Mouse (Mus musculus) ES-Bruce4 (cell line): ENCODE measurements around the gene Gpatch2. TPM values are rescaled to one million over a fixed set of nuclear protein-coding genes. Genes with fewer than 3 reads are reported as not detected.

Experiments used
- H3K27ac ChIP-seq: 2 replicates; pipeline ENCODE4 v1.5.1; 2012; ENCODE audit warnings: low read length, inconsistent platforms; ENCODE audit not compliant: insufficient read depth
- H3K27me3 ChIP-seq: 2 replicates; pipeline ENCODE4 v1.6.1; 2012; ENCODE audit warnings: mild to moderate bottlenecking, low read length, inconsistent platforms; ENCODE audit not compliant: control insufficient read depth, poor library complexity, insufficient read depth, severe bottlenecking
- H3K36me3 ChIP-seq: 2 replicates; pipeline ENCODE4 v1.6.1; 2012; ENCODE audit warnings: inconsistent platforms, mild to moderate bottlenecking, low read length, moderate library complexity; ENCODE audit not compliant: control insufficient read depth, poor library complexity, insufficient read depth, severe bottlenecking
- H3K4me1 ChIP-seq: one replicate; pipeline ENCODE4 v1.8.1; 2011; ENCODE audit warnings: low read length; ENCODE audit not compliant: control insufficient read depth, insufficient read depth
- H3K4me3 ChIP-seq: 2 replicates; pipeline ENCODE4 v1.5.1; 2011; ENCODE audit warnings: low read depth, mild to moderate bottlenecking, low read length
- H3K9ac ChIP-seq: 2 replicates; pipeline ENCODE4 v1.6.1; 2012; ENCODE audit warnings: low read depth, mild to moderate bottlenecking, inconsistent platforms; ENCODE audit not compliant: poor library complexity, severe bottlenecking
- H3K9me3 ChIP-seq: replicated peaks from 2 replicates; pipeline ENCODE4 v1.6.1; 2012; ENCODE audit warnings: mild to moderate bottlenecking, low read length, inconsistent platforms; ENCODE audit not compliant: control insufficient read depth, poor library complexity, insufficient read depth, severe bottlenecking
- CTCF ChIP-seq: IDR thresholded peaks from one replicate; pipeline ENCODE4 v1.8.1; 2011; ENCODE audit warnings: low read depth, low read length
- EP300 ChIP-seq: IDR thresholded peaks from 2 replicates; pipeline ENCODE4 v1.6.1; 2011; ENCODE audit warnings: low read depth, low read length; ENCODE audit not compliant: insufficient read depth
- POLR2A ChIP-seq: IDR thresholded peaks from one replicate; pipeline ENCODE4 v1.8.1; 2011; ENCODE audit warnings: low read length; ENCODE audit not compliant: insufficient read depth
- polyA plus RNA-seq: library from polyadenylated mRNA; stranded (reverse); fragments of >200 nt; gene quantifications from 2 replicates; pipeline ENCODE4 v1.2.4, GENCODE M21; 2011; ENCODE audit warnings: low read depth; ENCODE audit not compliant: missing spikeins, insufficient read depth, insufficient read length

Gene Gpatch2
- polyA plus RNA-seq, 1 experiment: 27.0 TPM

DNA sequence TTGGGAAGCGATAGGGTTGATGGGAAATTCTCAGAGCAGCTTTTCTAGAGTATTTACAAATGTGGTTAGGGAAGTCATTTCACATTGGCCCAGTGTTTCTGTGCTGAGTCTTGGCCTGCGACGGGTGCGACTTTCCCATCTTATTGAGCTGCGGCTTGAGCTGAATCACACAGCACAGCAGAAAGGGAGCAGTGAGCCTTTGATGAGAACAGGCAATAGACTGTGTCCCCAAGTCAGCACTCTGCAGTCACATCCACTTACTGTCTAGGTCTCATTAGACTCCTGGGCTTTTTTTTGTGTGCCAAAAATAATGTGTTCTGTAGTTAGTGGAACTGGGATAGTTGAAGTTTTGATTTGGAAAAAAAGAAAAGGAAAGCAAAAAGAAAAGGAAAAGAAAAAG is 14.9 kb downstream of the Gpatch2 start:
- TF ChIP-seq POLR2A (no peak), EP300 (no peak), CTCF (no peak)

DNA sequence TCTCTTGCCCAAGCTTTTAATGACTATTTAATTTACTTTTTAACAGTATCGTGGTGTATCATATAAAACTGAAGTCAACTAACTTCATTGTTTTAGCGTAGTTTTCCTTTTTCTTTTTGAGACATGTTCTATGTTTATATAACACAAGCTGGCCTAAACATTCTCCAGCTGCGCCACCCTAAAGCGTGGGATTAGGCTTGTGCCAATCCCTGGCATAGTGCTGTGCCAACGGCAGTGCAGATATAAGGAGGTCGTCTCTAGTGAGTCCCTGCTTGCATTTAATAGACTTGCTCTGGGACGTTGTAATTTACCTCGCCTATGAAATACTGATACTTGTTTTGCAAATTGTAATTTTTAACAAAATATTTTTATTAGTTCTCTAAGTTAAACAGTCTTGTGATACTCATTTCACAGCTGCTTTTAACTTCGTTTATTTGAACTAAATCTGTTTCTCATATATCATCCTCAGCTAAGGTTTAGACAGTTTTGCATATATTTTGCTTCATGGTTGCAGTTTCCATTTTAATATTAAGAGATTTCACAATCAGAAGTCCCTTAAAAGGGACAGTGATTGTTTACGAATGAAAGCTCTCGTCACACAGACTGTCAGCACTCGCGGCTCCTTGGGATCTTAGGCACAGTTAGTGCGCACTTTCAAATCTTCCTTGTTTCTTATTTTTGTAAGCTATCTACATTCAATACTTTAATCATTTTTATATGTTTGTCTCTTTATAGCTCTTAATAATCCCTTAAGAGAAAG is 17.1 kb downstream of the Gpatch2 start:
- Histone ChIP-seq H3K9me3 (no peaks in the 10 kb centered on the region), H3K36me3 (0 out of 2 replicates have a peak, but pooled peaks cover 2% of the 10 kb centered on the region), H3K9ac (no peak overlapping the region), H3K4me3 (no peak overlapping the region), H3K27ac (no peak overlapping the region), H3K27me3 (no peaks in the 10 kb centered on the region), H3K4me1 (no peaks in the 10 kb centered on the region)
- TF ChIP-seq CTCF (no peak), EP300 (no peak), POLR2A (no peak)

More for the DNA sequence above, 14.9 kb downstream of the Gpatch2 start:
- Histone ChIP-seq H3K4me3 (no peak overlapping the region), H3K9me3 (no peaks in the 10 kb centered on the region), H3K27me3 (no peaks in the 10 kb centered on the region), H3K9ac (no peak overlapping the region), H3K36me3 (peaks cover 6% of the 10 kb centered on the region), H3K4me1 (no peaks in the 10 kb centered on the region), H3K27ac (no peak overlapping the region)

DNA sequence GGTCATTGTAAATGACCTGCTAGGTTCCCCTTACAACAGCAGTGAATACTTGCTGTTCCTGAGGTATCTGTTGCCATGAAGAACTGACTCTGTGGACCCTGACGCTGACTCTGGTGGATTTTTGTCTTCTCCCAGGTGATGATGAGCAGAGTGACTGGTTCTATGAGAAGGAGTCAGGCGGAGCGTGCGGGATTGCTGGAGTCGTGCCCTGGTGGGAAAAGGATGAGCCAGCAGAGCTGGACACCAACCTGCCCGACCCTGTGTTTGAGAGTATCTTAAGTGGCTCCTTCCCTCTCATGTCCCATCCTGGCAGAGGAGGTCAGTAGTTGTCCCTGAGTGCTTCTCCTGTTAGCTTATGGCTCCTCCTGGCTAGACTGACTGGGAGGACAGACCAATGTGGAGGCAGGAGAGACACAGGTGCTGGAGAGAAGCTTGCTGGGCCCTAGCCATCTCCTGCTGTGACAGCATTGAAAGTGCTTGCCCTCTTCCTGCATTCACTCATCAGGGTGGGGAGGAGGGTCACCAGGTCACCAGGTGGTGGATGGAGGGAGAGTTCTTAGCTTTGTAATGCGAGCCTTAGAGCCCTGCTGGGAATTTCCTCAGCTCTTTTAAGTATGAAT is 17.8 kb downstream of the Gpatch2 start:
- TF ChIP-seq EP300 (peak; percentile 82), CTCF (peak; percentile 16), POLR2A (no peak)
- Histone ChIP-seq H3K4me3 (no peak overlapping the region), H3K27ac (no peak overlapping the region), H3K9me3 (no peaks in the 10 kb centered on the region), H3K27me3 (no peaks in the 10 kb centered on the region), H3K9ac (no peak overlapping the region), H3K4me1 (no peaks in the 10 kb centered on the region), H3K36me3 (0 out of 2 replicates have a peak, but pooled peaks cover 2% of the 10 kb centered on the region)

DNA sequence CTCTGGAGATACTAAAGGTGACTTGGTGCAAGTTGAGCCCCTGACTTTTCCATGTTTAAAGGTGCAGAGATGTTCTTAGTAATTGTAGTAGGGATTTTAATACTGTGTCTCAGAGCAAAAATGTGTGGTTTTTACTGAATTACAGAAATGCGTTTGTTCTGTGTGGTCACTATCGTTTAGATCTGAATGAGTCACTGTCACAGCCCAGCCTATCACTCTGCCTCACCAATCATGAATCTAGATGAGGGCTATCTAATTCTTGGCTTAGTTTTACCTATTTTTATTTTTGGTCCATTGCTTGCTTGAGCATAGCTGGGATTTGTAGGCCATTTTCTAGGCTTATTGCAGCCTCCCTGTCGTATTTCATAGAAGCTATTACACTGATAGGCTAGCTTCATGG is 19.9 kb downstream of the Gpatch2 start:
- H3K36me3 ChIP-seq: 0 out of 2 replicates have a peak, but pooled peaks cover 2% of the 10 kb centered on the region
- no peaks in the 10 kb centered on the region for H3K4me1 ChIP-seq
- no peaks in the 10 kb centered on the region for H3K9me3 ChIP-seq
- no peak for TF ChIP-seq POLR2A
- TF ChIP-seq CTCF: no peak
- no peak for TF ChIP-seq EP300
- no peak overlapping the region for H3K4me3 ChIP-seq
- H3K9ac ChIP-seq: no peak overlapping the region
- H3K27ac ChIP-seq: no peak overlapping the region
- no peaks in the 10 kb centered on the region for H3K27me3 ChIP-seq

DNA sequence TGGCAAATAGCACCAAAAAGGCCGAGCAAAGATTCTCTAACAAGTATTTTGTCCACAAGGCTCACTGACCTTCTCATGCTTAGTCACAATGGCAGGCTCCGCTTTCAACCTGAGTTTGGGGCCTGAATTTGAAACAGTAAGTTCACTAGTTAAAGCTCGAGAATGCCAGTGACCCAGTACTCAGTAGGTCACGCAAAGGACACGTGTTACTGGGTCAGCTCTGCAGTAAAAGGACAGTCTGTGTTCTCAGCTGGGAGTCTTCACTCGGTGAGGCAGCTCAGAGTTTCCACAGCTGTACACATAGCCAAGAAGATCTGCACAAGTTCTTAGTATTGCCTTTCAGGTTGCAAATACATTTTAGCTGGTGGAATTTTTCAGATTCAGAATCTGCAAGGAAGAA is 21.0 kb downstream of the Gpatch2 start:
- H3K4me1 ChIP-seq: no peaks in the 10 kb centered on the region
- no peak for TF ChIP-seq POLR2A
- TF ChIP-seq EP300: no peak
- no peak for TF ChIP-seq CTCF
- no peaks in the 10 kb centered on the region for H3K27me3 ChIP-seq
- no peak overlapping the region for H3K4me3 ChIP-seq
- H3K9me3 ChIP-seq: no peaks in the 10 kb centered on the region
- H3K36me3 ChIP-seq: 0 out of 2 replicates have a peak, but pooled peaks cover under 1% of the 10 kb centered on the region
- H3K9ac ChIP-seq: no peak overlapping the region
- no peak overlapping the region for H3K27ac ChIP-seq

DNA sequence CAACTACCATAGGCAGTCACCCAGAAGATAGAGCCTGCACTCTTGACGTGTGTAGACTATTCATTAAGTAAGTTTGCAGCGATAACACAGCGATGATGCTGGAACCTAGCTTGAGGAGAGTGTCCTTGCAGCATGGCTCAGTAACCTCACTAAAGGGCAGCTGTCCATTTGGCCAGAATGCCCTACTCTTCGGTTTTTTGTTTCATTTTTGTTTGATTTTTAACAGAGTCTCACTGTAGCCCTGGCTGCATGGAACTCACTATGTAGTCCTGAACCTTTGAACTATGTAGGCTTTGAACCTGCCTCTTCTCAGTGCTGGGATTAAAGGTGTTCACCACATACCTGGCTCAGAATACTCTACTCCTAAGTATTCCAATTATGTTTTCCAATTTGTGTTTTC is 22.8 kb downstream of the Gpatch2 start:
- no peak overlapping the region for H3K27ac ChIP-seq
- TF ChIP-seq EP300 (no peak), CTCF (no peak), POLR2A (no peak)
- H3K27me3 ChIP-seq: no peaks in the 10 kb centered on the region
- no peaks in the 10 kb centered on the region for H3K36me3 ChIP-seq
- no peak overlapping the region for H3K9ac ChIP-seq
- no peak overlapping the region for H3K4me3 ChIP-seq
- no peaks in the 10 kb centered on the region for H3K9me3 ChIP-seq
- no peaks in the 10 kb centered on the region for H3K4me1 ChIP-seq
